Mouse (Mus musculus): ENCODE measurements around the gene Tas2r135. TPM values are rescaled to one million over a fixed set of nuclear protein-coding genes. Genes with fewer than 3 reads are reported as not detected.

Gene Tas2r135
- polyA plus RNA-seq (2017; shearing (Covaris generic)), result not detected

GRCm38 (mm10) chr6:42405134-42405533 is at the start of gene Tas2r135:
Gene Tas2r135, plus strand, starts transcription at chr6:42405434.

GRCm38 (mm10) chr6:42372816-42373547 is 32.3 kb upstream of the Tas2r135 start, which contains the start of gene Epha1:
Gene Epha1, minus strand, starts transcription at chr6:42373268.

GRCm38 (mm10) chr6:42399938-42400337 is 5.3 kb upstream of the Tas2r135 start, which contains the start of gene Tas2r143:
Gene Tas2r143, plus strand, starts transcription at chr6:42400238.

GRCm38 (mm10) chr6:42434446-42434845 is 29.2 kb downstream of the Tas2r135 start, which contains the start of gene Tas2r126:
Gene Tas2r126, plus strand, starts transcription at chr6:42434535.

Other genes with a start within 250 kb of the Tas2r135 start
- gene Tas2r144, start 190.1 kb upstream of the Tas2r135 start, polyA plus RNA-seq (2017; shearing (Covaris generic)), result not detected
- 13.4 TPM for gene Gstk1, start 159.5 kb upstream of the Tas2r135 start, polyA plus RNA-seq (2017; shearing (Covaris generic))
- gene Tmem139, start 143.5 kb upstream of the Tas2r135 start, polyA plus RNA-seq (2017; shearing (Covaris generic)), result not detected
- 77.7 TPM for gene Casp2, start 140.4 kb upstream of the Tas2r135 start, polyA plus RNA-seq (2017; shearing (Covaris generic))
- not detected for gene Clcn1, start 118.7 kb upstream of the Tas2r135 start, polyA plus RNA-seq (2017; shearing (Covaris generic))
- gene Fam131b, start 80.8 kb upstream of the Tas2r135 start, polyA plus RNA-seq (2017; shearing (Covaris generic)), result not detected
- 91.9 TPM for gene Zyx, start 55.8 kb upstream of the Tas2r135 start, polyA plus RNA-seq (2017; shearing (Covaris generic))
- 0.16 TPM for gene Epha1, start 32.2 kb upstream of the Tas2r135 start, polyA plus RNA-seq (2017; shearing (Covaris generic))
- gene Tas2r143, start 5.2 kb upstream of the Tas2r135 start, polyA plus RNA-seq (2017; shearing (Covaris generic)), result not detected
- not detected for gene Tas2r126, start 29.1 kb downstream of the Tas2r135 start, polyA plus RNA-seq (2017; shearing (Covaris generic))
- gene Olfr458, start 59.8 kb downstream of the Tas2r135 start, polyA plus RNA-seq (2017; shearing (Covaris generic)), result not detected
- not detected for gene Olfr457, start 70.9 kb downstream of the Tas2r135 start, polyA plus RNA-seq (2017; shearing (Covaris generic))
- gene Olfr456, start 81.8 kb downstream of the Tas2r135 start, polyA plus RNA-seq (2017; shearing (Covaris generic)), result not detected
- gene Olfr455, start 142.2 kb downstream of the Tas2r135 start, polyA plus RNA-seq (2017; shearing (Covaris generic)), result not detected
- not detected for gene Tcaf3, start 192.3 kb downstream of the Tas2r135 start, polyA plus RNA-seq (2017; shearing (Covaris generic))
- gene Tcaf2, start 239.8 kb downstream of the Tas2r135 start, polyA plus RNA-seq (2017; shearing (Covaris generic)), result not detected

Data from activated CD4-positive, CD25-positive, alpha-beta regulatory T cell, adult 9 weeks (primary cell).